Mouse (Mus musculus) G1E (cell line): ENCODE data around the gene Col2a1.

Source experiments
- CTCF ChIP-seq: IDR thresholded peaks from 2 replicates; pipeline ENCODE4 v1.5.1; 2012; ENCODE audit warnings: low read depth, low read length, inconsistent platforms, mixed read lengths
- GATA1 ChIP-seq: IDR thresholded peaks from 2 replicates; pipeline ENCODE4 v1.6.1; 2012; ENCODE audit warnings: borderline replicate concordance, low read length, inconsistent platforms, mixed read lengths

GRCm38 (mm10) chr15:98021886-98022285, 17.4 kb upstream of the Col2a1 start:
- TF ChIP-seq CTCF (no peak), GATA1 (no peak)
